Mouse (Mus musculus): Measurements from ENCODE around the gene Zfp697. TPM values are rescaled to one million over a fixed set of nuclear protein-coding genes. Genes with fewer than 3 reads are reported as not detected.
"Not testable (repeated sequence)": the region's sequence is repeated elsewhere in the genome, so short reads cannot be mapped to it uniquely, and the experiment has no call there.

The Zfp697 gene
- polyA plus RNA-seq, 1 experiment from 2014 or later = 8.9 TPM

DNA sequence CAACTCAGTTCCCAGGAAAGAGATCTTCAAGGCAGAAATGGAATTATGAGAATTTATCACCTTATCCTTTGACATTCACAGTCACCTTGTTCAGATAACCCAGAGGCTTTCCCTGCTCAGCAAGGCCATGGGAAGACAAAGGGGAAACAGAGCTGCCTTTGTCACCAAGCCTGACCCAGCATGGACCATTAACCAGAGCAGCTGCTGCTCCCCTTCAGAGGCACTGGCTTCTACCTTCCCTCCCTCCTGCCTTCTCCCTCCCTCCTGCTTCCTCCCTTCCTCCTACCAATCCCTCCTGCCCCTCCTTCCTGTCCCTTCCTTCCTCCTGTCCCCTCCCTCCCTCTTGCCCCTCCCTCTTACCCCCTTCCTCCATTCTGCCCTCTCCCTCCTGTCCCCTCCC lies 231.3 kb downstream of the Zfp697 start:
- H3K27me3 ChIP-seq = not testable (repeated sequence)

DNA sequence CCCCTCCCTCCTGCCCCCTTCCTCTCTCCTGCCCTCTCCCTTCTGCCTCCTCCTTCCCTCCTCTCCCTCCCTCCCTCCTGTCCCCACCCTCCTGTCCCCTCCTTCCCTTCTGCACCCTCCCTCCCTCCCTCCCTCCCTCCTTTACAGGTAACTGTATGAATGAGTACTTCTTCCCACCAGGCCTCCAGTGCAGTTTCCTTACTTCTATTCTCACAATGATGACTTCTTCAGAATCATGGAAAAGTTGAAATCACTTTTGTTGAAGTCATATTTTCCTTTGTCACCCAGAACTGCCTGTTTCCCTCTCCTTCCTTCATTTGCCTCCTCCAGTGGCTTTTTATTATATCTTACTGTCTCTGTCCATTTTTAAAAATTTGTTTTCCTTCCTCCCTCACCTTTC lies 231.7 kb downstream of the Zfp697 start:
- Histone ChIP-seq H3K4me3 (replicated peaks) (no peak overlapping the region), H3K36me3 (no peaks in the 10 kb centered on the region), H3K9ac (replicated peaks) (no peak overlapping the region), H3K27me3 (no peaks in the 10 kb centered on the region), H3K9me3 (no peaks in the 10 kb centered on the region), H3K27ac (no peak overlapping the region), H3K4me2 (no peak overlapping the region), H3K4me1 (replicated peaks) (no peaks in the 10 kb centered on the region)
- no peak for ATAC-seq (ENCODE audit: insufficient number of reproducible peaks, insufficient read depth, low FRiP score, low TSS enrichment, low read depth)

More for the DNA sequence above, 231.3 kb downstream of the Zfp697 start:
- H3K4me1 ChIP-seq (replicated peaks); H3K4me3 ChIP-seq (replicated peaks); H3K27ac ChIP-seq; H3K4me2 ChIP-seq; H3K9me3 ChIP-seq; H3K36me3 ChIP-seq; ATAC-seq (ENCODE audit: insufficient number of reproducible peaks, insufficient read depth, low FRiP score, low TSS enrichment, low read depth); H3K9ac ChIP-seq (replicated peaks): not testable (repeated sequence)

DNA sequence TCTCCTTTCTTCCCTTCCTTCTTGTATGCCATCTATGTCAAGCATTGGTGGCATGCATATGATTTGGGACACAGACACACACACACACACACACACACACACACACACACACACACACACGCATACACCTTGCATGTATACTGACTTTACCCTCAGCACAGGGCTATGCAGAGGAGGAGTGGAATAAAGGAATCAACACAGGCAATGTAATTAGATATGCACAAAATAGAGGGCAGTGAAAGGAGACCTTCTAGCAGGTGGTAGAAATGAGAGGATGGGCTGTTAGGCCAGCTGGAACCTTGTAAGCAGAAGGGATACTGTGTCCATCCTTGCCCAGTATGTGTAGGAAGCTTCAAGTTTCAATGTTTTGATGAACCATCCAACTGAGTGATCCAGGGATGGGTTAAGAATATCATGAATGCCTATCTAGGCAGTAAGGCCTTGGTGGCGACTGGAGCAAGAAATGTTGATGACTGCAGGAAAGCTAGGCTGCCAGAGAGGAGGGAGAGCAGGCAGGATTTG lies 232.2 kb downstream of the Zfp697 start:
- H3K4me1 ChIP-seq (replicated peaks); H3K9ac ChIP-seq (replicated peaks); ATAC-seq (ENCODE audit: insufficient number of reproducible peaks, insufficient read depth, low FRiP score, low TSS enrichment, low read depth); H3K9me3 ChIP-seq; H3K27ac ChIP-seq; H3K27me3 ChIP-seq; H3K36me3 ChIP-seq; H3K4me3 ChIP-seq (replicated peaks); H3K4me2 ChIP-seq: not testable (repeated sequence)
- WGBS = 60% methylated on average over 2 of the region's 2 CpGs

DNA sequence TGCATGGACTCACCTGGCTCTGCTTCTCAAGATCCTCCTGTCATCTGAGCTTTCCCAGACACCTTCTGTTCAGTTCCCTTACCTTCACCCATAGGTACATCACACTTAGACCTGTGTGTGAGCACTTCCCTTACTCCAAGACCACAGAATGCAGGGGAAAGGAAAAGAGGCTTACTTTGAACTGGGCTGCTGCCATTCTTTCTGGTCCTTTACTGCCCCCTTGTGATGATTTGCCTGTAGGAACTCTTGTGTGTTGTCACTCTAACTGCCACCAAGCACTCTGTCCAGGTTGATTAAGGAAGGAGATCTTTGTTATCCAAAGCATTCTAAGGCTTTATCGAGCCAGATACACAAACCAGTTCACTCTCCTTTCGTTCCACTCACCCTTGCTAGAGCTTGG lies 234.0 kb downstream of the Zfp697 start:
- 18% methylated on average over 2 of the region's 2 CpGs for whole genome bisulfite sequencing
- H3K27me3 ChIP-seq; ATAC-seq (ENCODE audit: insufficient number of reproducible peaks, insufficient read depth, low FRiP score, low TSS enrichment, low read depth); H3K36me3 ChIP-seq; H3K9me3 ChIP-seq; H3K9ac ChIP-seq (replicated peaks); H3K4me3 ChIP-seq (replicated peaks); H3K27ac ChIP-seq; H3K4me1 ChIP-seq (replicated peaks); H3K4me2 ChIP-seq: not testable (repeated sequence)

DNA sequence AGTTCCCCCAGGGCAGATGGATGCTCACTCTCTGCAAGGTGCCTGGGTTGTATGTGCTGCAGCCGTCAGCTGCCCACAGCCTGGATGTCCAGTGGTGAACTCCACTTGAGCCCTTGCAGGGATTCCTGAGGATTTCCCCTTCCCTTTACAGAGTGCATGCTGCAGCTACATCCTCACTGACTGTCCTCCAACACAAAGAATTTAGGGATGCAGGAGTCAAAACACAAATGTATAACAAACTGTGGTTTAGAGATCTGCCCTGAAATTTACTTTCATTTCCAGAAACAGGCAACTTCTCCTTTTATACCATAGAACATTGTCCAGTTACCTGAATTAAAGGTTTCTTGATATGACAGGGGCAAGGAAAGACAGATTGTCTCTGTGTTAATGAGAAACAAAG lies 234.5 kb downstream of the Zfp697 start:
- not testable (repeated sequence) for H3K36me3 ChIP-seq; ATAC-seq (ENCODE audit: insufficient number of reproducible peaks, insufficient read depth, low FRiP score, low TSS enrichment, low read depth); H3K4me2 ChIP-seq; H3K27me3 ChIP-seq; H3K9ac ChIP-seq (replicated peaks); H3K4me1 ChIP-seq (replicated peaks); H3K9me3 ChIP-seq; H3K4me3 ChIP-seq (replicated peaks); H3K27ac ChIP-seq
- WGBS = 86% methylated on average over 1 of the region's 1 CpGs

DNA sequence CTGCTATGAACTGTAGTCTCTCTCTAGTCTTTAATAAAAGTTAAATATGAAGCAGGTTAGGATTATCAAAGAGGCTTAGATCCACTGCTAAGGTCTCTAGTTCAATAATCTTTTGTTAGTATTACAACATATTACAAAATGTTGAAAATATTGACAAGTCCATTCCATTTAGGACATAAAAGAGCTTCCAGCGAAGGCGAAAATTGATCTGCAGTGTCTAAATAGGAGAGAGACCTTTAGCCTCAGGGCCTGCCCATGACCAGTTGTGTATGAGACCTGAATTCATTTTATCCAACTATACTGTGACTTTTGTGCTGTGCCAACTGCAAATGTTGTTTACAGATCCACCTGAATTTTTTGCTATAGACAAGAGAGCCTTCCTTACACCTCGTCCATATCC lies 247.4 kb downstream of the Zfp697 start:
- Histone ChIP-seq H3K4me3 (replicated peaks) (no peak overlapping the region), H3K9ac (replicated peaks) (no peak overlapping the region), H3K27me3 (no peaks in the 10 kb centered on the region), H3K27ac (no peak overlapping the region), H3K36me3 (no peaks in the 10 kb centered on the region), H3K4me1 (replicated peaks) (no peaks in the 10 kb centered on the region), H3K4me2 (no peak overlapping the region), H3K9me3 (no peaks in the 10 kb centered on the region)
- no peak for ATAC-seq (ENCODE audit: insufficient number of reproducible peaks, insufficient read depth, low FRiP score, low TSS enrichment, low read depth)
- WGBS = 87% methylated on average over 3 of the region's 3 CpGs

DNA sequence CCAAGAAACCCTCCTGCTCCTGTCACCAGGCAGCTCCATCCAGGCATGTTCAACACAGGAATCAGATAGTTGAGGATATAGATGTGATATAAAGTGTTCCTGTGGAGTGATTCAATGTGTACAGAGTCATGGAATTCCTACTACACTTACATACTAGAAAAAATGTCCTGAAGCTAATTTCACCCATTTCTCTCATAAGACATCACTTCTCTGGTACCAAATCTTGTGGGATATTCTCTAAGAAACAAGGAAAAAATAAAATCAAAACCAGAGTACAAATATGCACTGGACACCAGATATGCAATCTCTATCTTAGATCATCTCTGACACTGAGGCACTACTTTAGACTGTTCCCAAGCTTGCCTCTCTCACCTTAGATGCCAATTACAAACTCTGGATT lies 247.9 kb downstream of the Zfp697 start, which contains the start of gene Hsd3b5:
Hsd3b5 (minus strand) TSS at position 101 of the 400 bp plus-strand sequence.
- Histone ChIP-seq H3K4me3 (replicated peaks) (no peak within 1 kb of the TSS), H3K9ac (replicated peaks) (no peak within 1 kb of the TSS), H3K4me1 (replicated peaks) (no peaks in the 10 kb centered on the region), H3K27me3 (no peaks in the 10 kb centered on the region), H3K27ac (no peak within 1 kb of the TSS), H3K4me2 (no peak within 1 kb of the TSS), H3K36me3 (no peaks in the 10 kb centered on the region), H3K9me3 (no peaks in the 10 kb centered on the region)
- ATAC-seq (ENCODE audit: insufficient number of reproducible peaks, insufficient read depth, low FRiP score, low TSS enrichment, low read depth) = no peak

DNA sequence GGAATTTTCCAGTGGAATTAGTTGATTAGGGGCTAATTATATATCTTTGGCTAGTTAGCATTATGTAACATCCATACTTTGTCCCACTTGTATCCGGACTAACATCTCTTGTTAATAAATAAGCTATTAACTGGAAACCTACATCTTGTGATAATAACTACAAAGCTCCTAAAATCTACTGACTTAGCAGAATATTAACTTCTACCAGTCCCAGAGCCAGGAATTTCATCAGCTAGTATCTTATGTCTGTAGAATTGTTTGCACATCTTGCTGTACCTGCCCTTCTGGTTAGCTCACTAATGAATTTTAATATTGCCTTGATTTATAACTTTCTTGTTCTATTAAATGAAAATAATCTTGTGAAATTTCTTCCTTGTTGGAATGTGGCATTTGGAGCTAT lies 252.9 kb downstream of the Zfp697 start:
- Histone ChIP-seq H3K4me1 (replicated peaks) (no peaks in the 10 kb centered on the region), H3K9me3 (no peaks in the 10 kb centered on the region), H3K4me2 (no peak overlapping the region), H3K9ac (replicated peaks) (no peak overlapping the region), H3K27ac (no peak overlapping the region), H3K36me3 (no peaks in the 10 kb centered on the region), H3K27me3 (no peaks in the 10 kb centered on the region), H3K4me3 (replicated peaks) (no peak overlapping the region)
- ATAC-seq (ENCODE audit: insufficient number of reproducible peaks, insufficient read depth, low FRiP score, low TSS enrichment, low read depth) = no peak
- 92% methylated on average over 1 of the region's 1 CpGs for WGBS

DNA sequence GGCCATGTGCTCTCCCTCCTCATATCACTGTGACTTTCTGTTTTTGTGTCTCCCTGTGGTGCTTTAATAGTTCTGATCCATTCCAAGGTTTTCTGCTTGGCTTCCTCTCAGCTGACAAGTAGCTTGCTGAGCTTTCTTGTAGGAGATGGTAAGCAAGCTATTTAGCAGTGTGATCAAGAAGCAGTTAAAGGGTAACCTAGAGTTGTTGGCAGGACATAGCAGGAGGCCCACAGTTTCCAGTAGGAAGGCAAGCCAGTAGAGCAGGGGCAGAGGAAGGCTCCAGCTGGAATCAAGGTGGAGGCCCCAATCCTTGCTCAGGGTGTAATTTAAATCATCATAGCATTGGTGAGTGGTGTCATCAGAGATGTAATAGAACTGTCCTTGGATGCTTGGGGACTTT lies 298.5 kb downstream of the Zfp697 start:
- no peak for ATAC-seq (ENCODE audit: insufficient number of reproducible peaks, insufficient read depth, low FRiP score, low TSS enrichment, low read depth)
- Histone ChIP-seq H3K9me3 (no peaks in the 10 kb centered on the region), H3K9ac (replicated peaks) (no peak overlapping the region), H3K4me2 (no peak overlapping the region), H3K4me1 (replicated peaks) (no peaks in the 10 kb centered on the region), H3K4me3 (replicated peaks) (no peak overlapping the region), H3K27ac (no peak overlapping the region), H3K36me3 (no peaks in the 10 kb centered on the region), H3K27me3 (no peaks in the 10 kb centered on the region)

DNA sequence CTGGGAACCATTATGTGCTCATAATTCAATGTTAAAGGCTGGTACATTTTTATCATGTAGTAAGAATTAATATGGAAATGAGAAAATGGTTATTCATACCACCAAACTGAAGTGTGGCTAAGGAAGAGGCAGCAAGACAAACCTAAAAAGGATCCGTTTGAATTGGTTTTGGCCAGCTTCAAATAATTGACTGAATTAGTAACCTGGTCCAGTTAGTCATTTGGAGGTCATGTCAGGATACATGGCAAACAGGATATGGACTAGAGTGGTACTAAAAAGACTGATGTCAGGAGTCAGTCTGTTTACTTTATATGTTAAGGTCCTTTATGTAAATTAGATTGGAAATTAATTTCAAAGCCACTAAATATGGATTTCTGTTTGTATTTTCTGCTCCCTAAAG lies 300.1 kb downstream of the Zfp697 start:
- Histone ChIP-seq H3K4me2 (no peak overlapping the region), H3K36me3 (no peaks in the 10 kb centered on the region), H3K4me1 (replicated peaks) (no peaks in the 10 kb centered on the region), H3K27me3 (no peaks in the 10 kb centered on the region), H3K9ac (replicated peaks) (no peak overlapping the region), H3K27ac (no peak overlapping the region), H3K9me3 (no peaks in the 10 kb centered on the region), H3K4me3 (replicated peaks) (no peak overlapping the region)
- 76% methylated on average over 1 of the region's 1 CpGs for WGBS
- no peak for ATAC-seq (ENCODE audit: insufficient number of reproducible peaks, insufficient read depth, low FRiP score, low TSS enrichment, low read depth)

DNA sequence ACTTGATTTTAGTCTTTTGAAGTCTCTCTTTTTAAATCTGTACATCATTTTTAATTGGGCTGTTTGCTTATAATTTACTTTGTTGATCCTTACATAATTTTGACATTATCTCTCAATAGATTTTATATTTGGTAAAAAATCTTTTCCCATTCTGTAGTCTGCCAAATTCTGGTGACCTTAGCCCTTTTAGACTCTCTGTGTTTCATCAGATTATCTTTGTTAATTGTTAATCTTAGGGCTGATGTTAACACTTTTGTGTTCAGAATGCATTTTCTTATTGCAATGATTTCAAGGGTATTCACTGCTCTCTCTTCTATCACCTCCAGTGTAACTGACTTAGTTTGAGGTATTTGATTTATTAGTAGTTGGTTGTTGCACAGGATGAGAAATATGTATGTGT lies 338.5 kb downstream of the Zfp697 start:
- H3K36me3 ChIP-seq = no peaks in the 10 kb centered on the region
- no peak overlapping the region for H3K9ac ChIP-seq (replicated peaks)
- H3K4me1 ChIP-seq (replicated peaks) = no peaks in the 10 kb centered on the region
- no peaks in the 10 kb centered on the region for H3K9me3 ChIP-seq
- no peak overlapping the region for H3K27ac ChIP-seq
- no peaks in the 10 kb centered on the region for H3K27me3 ChIP-seq
- H3K4me2 ChIP-seq = no peak overlapping the region
- no peak for ATAC-seq (ENCODE audit: insufficient number of reproducible peaks, insufficient read depth, low FRiP score, low TSS enrichment, low read depth)
- H3K4me3 ChIP-seq (replicated peaks) = no peak overlapping the region

DNA sequence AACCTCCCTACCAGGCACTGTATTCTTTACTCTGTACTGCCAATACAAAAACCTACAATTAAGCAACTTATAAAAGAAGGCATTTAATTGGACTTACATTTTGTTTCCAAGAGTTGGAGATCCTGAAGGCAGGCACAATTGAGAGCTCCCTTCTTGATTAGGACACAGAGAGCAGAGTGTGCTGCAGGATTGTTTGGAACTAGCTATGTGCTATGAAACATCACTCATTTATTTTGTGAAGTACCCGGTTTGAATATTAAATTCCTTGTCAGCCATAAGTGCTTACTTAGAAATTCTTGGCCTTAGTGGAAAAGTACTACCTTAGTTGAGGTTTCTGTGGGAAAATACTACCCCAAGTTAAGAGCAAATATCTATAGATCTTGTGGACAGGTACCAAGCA lies 342.1 kb downstream of the Zfp697 start, which contains the start of gene Hsd3b2:
Hsd3b2 (minus strand) TSS at position 168 of the 400 bp plus-strand sequence.
- Histone ChIP-seq H3K27me3 (no peaks in the 10 kb centered on the region), H3K9ac (replicated peaks) (no peak within 1 kb of the TSS), H3K27ac (no peak within 1 kb of the TSS), H3K4me3 (replicated peaks) (no peak within 1 kb of the TSS), H3K9me3 (no peaks in the 10 kb centered on the region), H3K4me2 (no peak within 1 kb of the TSS), H3K36me3 (no peaks in the 10 kb centered on the region), H3K4me1 (replicated peaks) (no peaks in the 10 kb centered on the region)
- 74% methylated on average over 1 of the region's 1 CpGs for WGBS
- no peak for ATAC-seq (ENCODE audit: insufficient number of reproducible peaks, insufficient read depth, low FRiP score, low TSS enrichment, low read depth)
